ENCODE assay signal across 8 mouse cellular contexts in genomic region chr7:140821653-140822329, GRCm38 (mm10). TPM values are rescaled to one million over a fixed set of nuclear protein-coding genes. Genes with fewer than 3 reads are reported as not detected.
DNase-seq lines count a peak whose midpoint lies in the region; ATAC-seq and TF ChIP-seq lines count a peak whose summit lies in the region.

Gene Zfp941 (minus strand): TSS chr7:140822178.

- peak; percentile 88 for ATAC-seq in embryonic facial prominence, embryonic 14.5 days (ENCODE audit: low read depth)

- 5% methylated on average over 21 of the region's 21 CpGs for WGBS in bone marrow, adult 2 months
- WGBS in embryonic facial prominence, embryonic 14.5 days: 4% methylated on average over 21 of the region's 21 CpGs
- WGBS in hindbrain, embryonic 10.5 days: 1% methylated on average over 21 of the region's 21 CpGs

- H3K4me3 ChIP-seq in bone marrow, adult 2 months (replicated peaks; ENCODE audit: control insufficient read depth, low read depth, low read length): peak within 1 kb of the TSS; percentile 20
- H3K4me3 ChIP-seq in embryonic facial prominence, embryonic 14.5 days (ENCODE audit: low read depth, low read length): peak within 1 kb of the TSS; percentile 51
- H3K4me3 ChIP-seq in hindbrain, embryonic 10.5 days: peak within 1 kb of the TSS; percentile 64

- 0 out of 2 replicates have a peak, but pooled peaks cover 2% of the 10 kb centered on the region for H3K36me3 ChIP-seq in embryonic facial prominence, embryonic 14.5 days (ENCODE audit: control insufficient read depth, insufficient read depth, low read length)
- no peaks in the 10 kb centered on the region for H3K36me3 ChIP-seq in hindbrain, embryonic 10.5 days

- no peak for TF ChIP-seq CTCF in bone marrow, adult 2 months (IDR thresholded peaks at IDR 0.05; ENCODE audit: control insufficient read depth, insufficient read depth, low read length)

- H3K4me1 ChIP-seq in bone marrow, adult 2 months (ENCODE audit: control insufficient read depth, insufficient read depth, low read length): no peaks in the 10 kb centered on the region; the same call in 1 of the 2 replicates
- 0 out of 2 replicates have a peak, but pooled peaks cover 3% of the 10 kb centered on the region for H3K4me1 ChIP-seq in embryonic facial prominence, embryonic 14.5 days (ENCODE audit: control insufficient read depth, insufficient read depth, low read length)
- H3K4me1 ChIP-seq in hindbrain, embryonic 10.5 days (replicated peaks): peaks cover 9% of the 10 kb centered on the region; the same call in 1 of the 2 replicates

- H3K9me3 ChIP-seq in embryonic facial prominence, embryonic 14.5 days (ENCODE audit: control insufficient read depth, low read length): no peaks in the 10 kb centered on the region
- no peaks in the 10 kb centered on the region for H3K9me3 ChIP-seq in hindbrain, embryonic 10.5 days

- peak; percentile 69 for DNase-seq in A20 (ENCODE audit: low read depth, low spot score)
- DNase-seq in embryonic facial prominence, embryonic 14.5 days (ENCODE audit: low spot score): peak; percentile 67
- DNase-seq in hindbrain, embryonic 10.5 days (ENCODE audit: low spot score): peak; percentile 70
- DNase-seq in layer of hippocampus, postnatal 25 days (ENCODE audit: extremely low spot score in 1 of 2, low spot score in 1 of 2): no peak
- DNase-seq in lung, postnatal 10 days: peak; percentile 30
- DNase-seq in right cerebral cortex, postnatal 14 days: peak; percentile 72
- DNase-seq in T-cell, adult 2 months (ENCODE audit: low spot score): no peak

- no peaks in the 10 kb centered on the region for H3K27me3 ChIP-seq in embryonic facial prominence, embryonic 14.5 days (replicated peaks; ENCODE audit: control insufficient read depth, insufficient read depth, low read length)
- 0 out of 2 replicates have a peak, but pooled peaks cover 2% of the 10 kb centered on the region for H3K27me3 ChIP-seq in hindbrain, embryonic 10.5 days (ENCODE audit: insufficient read depth, poor library complexity, severe bottlenecking)

- H3K9ac ChIP-seq in embryonic facial prominence, embryonic 14.5 days (ENCODE audit: low read depth, low read length): peak within 1 kb of the TSS; percentile 63

- no peak for TF ChIP-seq POLR2A in bone marrow, adult 2 months (IDR thresholded peaks at IDR 0.05; ENCODE audit: borderline replicate concordance, control insufficient read depth, low read depth, low read length)

- H3K27ac ChIP-seq in bone marrow, adult 2 months (ENCODE audit: control insufficient read depth, insufficient read depth, low read depth, low read length, poor library complexity): no peak within 1 kb of the TSS
- H3K27ac ChIP-seq in embryonic facial prominence, embryonic 14.5 days (replicated peaks; ENCODE audit: low read depth, low read length): no peak within 1 kb of the TSS
- peak within 1 kb of the TSS; percentile 82 for H3K27ac ChIP-seq in hindbrain, embryonic 10.5 days

- peak within 1 kb of the TSS; percentile 72 for H3K4me2 ChIP-seq in embryonic facial prominence, embryonic 14.5 days (ENCODE audit: low read depth, low read length)

RNA-seq across cellular contexts. Expression of gene Zfp941, which starts in this region (rescaled TPM):
- polyA plus RNA-seq in bone marrow, adult 2 months (2011; ENCODE audit: insufficient read depth, insufficient read length, low replicate concordance, missing spikeins): 0.25 and 0.40 TPM in 2 replicates
- 1.4 and 2.3 TPM in 2 replicates for polyA plus RNA-seq in embryonic facial prominence, embryonic 14.5 days (2014; fragmentation: Nextera tagmentation; extraction: Ambion mirVana)
- polyA plus RNA-seq in hindbrain, embryonic 10.5 days (2016; fragmentation: Nextera tagmentation; extraction: Ambion mirVana): 3.5 and 5.1 TPM in 2 replicates
- total RNA-seq in layer of hippocampus, postnatal 25 days (2021): 10 to 100 TPM; 11.6 to 13.6 TPM

Comparison
In these comparisons a context has a peak if more than half of its experiments do, and no peak if none do; other contexts are left out.
1. DNase-seq: peak in A20 (single experiment), embryonic facial prominence, embryonic 14.5 days (single experiment), hindbrain, embryonic 10.5 days (single experiment), lung, postnatal 10 days (single experiment) and right cerebral cortex, postnatal 14 days (single experiment); none in layer of hippocampus, postnatal 25 days (0 of 2) and T-cell, adult 2 months (single experiment).
2. Peak in every context shown above with its lines, with median percentiles within 50 percentile points of each other: H3K4me3 ChIP-seq.